Mouse (Mus musculus) retina, postnatal 7 days (tissue): ENCODE measurements around the gene Tll2.

Source experiments
- DNase-seq: peaks from one replicate; pipeline ENCODE4 v3.0.0-alpha.2; 2012; ENCODE audit warnings: low read depth, low spot score

Gene Tll2

DNA sequence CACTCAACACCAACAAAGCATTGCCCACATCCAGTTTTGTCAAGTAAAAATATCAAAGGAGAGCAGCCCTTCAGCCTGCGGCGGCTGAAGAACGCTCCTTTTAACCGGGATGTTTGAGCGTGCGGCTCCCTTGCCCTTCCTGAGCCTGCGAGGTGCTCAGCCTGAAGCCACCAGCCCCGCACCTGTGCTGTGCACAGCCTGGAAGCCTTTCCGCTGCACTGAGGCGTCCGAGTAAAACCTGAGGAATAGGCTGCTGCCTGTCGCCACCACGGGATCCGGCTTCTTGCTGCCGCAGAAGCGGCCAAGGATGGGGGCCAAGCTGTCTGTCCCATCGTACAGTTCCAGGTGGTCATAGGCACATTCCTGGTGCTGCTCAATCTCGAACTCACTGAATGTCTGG lies 118.1 kb downstream of the Tll2 start:
- no peak for DNase-seq

DNA sequence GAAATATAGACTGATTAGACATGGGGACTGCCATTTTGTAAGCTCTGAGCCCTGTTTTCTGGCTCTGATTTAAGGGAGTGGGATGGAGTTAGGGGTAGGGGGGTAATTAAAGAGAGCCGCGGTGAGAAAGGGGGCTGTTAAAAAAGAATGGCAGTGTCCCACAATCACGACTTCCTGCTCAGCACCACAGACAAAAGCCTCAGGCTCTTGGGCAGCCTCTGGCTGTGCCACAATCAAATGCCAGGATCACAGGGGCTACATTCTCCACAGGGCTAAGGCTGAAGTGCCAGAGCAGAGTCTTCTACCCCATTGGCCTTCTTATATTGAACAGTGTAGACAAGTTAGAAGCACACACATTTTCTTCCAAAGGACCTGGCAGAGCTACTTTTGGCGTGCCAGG lies 118.7 kb downstream of the Tll2 start:
- DNase-seq: no peak

DNA sequence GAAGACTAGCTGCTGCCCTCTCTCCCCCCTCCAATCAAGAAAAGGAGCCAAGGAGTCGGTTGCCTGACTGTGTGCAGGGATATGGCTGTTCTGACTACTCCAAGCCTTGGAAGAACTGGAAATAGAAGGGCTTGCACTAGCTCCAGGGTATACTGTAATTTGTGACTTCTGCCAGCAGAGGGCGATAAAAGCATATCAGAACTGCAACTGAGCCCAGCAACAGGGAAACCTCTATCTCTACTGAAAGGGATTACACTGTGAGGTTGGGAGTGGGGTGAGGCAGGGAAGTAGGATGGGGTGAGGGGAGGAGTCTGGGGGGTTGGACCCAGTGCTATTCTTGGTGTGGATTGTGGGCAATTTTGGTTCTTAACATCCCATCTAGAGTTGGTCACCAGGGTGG lies 119.9 kb downstream of the Tll2 start:
- DNase-seq: peak; percentile 77

DNA sequence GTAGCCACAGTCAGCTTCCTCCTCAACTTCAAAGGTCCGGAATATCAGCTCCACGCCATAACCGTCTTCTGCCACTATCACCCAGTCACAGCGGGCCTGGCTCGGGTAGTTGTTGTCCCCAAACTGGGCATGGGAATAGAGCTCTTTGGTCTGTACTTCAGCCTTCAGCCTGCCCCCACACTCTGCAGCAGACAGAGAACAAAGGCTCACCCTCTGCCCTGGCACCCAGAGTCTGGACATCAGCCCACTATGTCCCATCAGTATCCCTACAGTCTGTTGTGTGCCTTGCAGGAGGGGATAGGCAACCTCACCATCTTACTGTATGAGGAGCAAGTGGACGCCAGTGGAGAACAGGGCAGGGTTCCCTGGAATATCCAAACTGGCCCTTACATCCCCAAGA lies 120.3 kb downstream of the Tll2 start:
- DNase-seq: no peak

DNA sequence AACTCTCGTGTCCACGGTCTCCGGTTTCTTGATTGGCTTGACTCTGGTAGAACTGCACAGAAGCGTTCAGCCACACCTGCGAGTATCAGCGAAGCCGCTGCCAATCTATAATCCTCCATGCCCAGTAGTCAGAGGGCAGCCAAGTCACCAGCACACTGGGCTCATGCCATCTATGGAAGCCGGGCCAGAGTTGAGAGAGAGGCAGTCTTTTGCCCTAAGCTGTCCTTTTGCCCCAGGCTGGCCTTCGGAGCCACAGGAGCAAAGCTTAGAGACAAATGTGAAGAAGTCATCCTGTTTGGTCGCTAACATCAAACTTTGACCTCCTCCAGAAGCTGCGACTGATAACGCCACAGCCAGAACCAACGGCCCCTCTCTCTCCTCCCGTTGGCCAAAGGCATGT lies 123.0 kb downstream of the Tll2 start:
- no peak for DNase-seq

DNA sequence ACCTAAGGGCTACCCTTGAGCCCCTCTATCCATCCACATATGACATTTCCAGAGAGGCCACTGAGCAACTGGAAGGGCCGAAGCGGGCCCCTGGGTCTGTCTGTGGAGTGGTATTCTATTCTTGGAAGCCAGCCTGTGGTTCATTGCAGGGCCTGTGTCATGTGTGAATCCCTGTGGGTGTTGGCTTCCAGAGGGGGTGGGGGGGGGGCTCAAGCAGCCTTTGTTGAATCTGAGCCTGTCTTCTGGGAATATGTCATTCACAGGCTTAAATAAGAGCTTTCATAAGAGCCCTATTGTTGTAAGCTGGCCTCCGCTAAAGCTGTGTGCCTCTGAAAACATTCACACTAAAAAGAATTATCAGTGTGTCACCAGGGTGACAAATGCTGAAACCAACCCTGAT lies 125.0 kb downstream of the Tll2 start:
- no peak for DNase-seq

DNA sequence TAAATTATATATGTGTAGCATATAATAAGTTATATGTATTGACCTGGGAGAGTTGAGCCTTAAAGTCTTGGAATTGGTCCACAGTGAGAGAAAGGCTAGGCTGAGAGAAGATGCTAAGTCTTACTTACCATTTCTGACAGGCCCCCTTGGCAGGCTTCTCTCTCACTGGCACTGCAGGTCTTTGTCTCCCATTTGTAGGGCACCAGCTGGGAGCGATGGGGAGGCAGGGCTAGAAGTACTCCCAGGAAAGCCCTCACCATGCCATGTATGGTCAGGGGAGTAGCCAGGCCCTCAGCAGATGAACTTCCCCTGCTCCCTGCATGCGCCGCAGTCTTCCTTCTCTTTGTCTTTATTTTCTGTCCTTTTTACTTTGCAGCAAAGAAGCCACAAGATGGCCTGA lies 129.7 kb downstream of the Tll2 start, which contains the start of gene Opalin:
Gene Opalin, minus strand, starts transcription at position 208 of the 400 bp plus-strand sequence.
- DNase-seq: no peak

DNA sequence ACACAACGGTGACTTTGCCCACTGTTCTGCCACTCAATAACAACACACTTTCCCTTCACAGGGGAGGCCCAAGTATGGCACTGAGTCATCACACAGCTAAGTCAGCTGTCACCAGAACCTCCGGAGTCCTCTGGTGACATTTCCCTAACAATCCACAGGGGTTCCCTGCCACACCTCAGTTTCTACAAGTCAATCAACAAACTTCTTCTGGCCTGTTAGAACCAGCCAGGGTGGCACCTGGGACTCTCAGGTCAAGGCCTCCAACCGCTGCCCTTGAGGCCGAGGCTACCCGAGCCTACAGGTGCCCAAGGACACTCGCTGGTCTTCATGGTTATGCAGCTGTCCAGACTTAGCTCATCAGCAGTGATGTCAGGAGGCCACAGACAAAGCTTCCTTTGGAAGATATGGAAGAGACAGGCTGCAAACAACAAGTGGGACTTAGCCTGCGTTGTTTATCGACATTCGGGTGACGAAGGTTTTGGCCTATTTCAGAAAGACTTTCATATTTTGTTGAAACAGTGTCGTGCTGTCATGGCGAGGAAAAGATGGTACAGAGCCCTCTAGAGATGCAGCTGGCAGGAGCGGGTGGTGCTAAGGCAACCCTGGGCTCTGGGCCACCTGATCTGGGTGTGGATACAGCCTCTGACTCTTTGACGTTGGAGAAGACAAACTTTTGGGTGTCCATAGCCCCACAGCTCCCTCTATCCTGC lies 132.7 kb downstream of the Tll2 start:
- no peak for DNase-seq

DNA sequence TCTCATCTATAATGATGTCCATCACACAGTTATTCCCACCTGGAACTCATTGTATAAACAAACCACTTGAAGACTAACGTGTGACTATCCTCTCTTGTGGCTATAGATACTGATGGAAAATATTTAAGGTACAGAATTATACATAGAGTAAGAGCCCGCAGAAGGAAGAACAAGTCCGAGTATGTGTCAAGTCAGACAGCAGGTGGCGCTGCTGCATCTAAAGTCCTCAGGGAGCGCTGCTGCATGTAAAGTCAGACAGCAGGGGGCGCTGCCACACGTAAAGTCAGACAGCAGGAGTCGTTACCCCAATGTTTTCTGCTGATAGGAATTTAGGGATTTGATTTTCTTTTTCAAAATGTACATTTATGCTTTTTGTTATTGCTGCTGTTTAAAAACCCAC lies 135.1 kb downstream of the Tll2 start:
- peak; percentile 90 for DNase-seq

DNA sequence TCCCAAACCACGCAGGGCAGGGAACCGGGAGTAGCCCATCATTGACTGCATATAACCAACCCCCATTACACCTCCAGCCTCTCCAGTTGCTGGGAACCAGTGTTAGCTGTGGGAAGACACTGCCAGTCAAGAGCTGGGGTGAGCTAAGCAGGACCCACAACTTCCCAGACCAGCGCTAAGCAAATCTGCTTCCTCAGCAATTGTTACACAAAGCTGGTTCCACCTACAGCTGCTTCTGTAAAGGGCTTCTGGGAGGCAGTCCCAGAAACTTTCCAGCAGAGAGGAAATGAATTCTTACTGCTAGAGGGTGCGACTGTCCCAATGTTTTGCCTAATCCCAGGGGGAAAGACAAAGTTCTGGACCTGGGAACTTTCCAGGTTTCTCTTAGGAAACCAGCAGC lies 151.9 kb downstream of the Tll2 start:
- no peak for DNase-seq

DNA sequence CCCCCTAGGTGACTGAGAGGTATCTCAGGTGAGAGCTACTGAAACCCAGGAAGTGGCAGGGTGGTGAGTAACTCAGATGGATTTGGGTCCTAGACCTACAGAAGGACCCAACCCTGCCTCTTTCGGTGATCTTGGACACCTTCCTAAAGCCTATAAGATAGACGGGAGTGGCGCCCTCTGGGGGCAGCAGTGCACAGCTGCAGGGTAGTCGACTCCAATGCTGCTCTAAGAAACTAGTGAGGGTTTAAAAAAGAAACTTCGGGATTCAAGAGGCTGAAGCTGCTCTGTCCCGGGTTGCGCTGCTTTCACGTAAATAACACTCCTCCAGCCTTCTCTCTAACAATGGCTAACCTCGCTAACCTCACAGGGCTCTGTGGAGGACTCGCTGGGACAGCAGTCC lies 153.1 kb downstream of the Tll2 start:
- no peak for DNase-seq

DNA sequence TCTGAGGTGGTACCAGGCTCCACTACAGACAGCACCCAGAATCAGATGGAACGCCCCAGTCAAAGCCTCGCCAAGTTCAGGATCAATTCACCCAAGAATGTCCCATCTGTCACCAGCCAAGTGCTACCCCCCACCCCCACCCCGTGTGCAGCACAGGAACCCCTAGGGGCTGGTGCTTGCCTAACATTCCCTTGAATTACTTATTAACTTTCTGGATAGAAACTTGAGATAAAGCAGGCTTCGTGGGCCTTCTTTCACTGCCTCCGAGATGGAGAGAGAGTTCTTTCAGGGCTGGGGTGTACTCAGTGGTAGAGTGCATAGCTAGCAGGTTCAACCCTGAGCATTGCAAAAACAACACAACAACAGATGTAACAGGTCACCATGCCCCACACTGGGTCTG lies 154.4 kb downstream of the Tll2 start:
- no peak for DNase-seq

DNA sequence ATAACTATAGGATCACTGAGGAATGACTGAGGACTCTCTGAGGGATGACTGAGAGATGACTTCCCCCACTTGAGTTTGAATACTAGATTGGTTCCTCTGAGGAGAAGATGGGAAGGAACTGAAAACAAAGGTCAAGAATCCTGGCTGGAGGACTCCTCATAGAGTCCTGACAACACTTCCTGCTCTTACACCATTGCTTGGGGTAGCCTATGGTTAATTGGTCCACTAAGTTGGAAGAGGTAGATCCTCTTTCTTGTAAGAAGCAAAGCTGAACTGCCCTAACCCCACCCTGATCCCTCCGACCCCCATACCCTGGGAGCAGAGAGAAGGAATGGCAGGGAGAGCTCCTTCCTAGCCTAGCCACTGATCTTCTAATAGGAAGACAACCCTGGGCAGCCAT lies 154.9 kb downstream of the Tll2 start:
- DNase-seq: no peak

DNA sequence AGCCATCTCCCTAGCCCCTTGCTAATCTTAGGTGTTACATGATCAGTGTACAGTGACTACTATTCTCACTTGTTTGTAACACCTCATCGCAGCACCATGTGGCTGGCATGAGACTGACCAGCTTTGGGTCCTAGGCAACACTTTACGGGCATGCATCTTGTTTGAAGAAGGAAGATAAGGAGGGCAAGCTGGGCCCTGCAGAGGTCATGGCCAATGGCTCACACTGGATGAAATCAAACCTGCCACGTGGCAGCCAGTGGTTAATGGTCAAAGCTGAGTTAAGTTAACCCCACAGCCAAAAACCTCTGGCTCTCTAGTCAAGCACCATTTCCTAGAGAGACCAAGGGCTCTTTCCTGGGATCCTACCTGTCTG lies 158.5 kb downstream of the Tll2 start:
- no peak for DNase-seq

DNA sequence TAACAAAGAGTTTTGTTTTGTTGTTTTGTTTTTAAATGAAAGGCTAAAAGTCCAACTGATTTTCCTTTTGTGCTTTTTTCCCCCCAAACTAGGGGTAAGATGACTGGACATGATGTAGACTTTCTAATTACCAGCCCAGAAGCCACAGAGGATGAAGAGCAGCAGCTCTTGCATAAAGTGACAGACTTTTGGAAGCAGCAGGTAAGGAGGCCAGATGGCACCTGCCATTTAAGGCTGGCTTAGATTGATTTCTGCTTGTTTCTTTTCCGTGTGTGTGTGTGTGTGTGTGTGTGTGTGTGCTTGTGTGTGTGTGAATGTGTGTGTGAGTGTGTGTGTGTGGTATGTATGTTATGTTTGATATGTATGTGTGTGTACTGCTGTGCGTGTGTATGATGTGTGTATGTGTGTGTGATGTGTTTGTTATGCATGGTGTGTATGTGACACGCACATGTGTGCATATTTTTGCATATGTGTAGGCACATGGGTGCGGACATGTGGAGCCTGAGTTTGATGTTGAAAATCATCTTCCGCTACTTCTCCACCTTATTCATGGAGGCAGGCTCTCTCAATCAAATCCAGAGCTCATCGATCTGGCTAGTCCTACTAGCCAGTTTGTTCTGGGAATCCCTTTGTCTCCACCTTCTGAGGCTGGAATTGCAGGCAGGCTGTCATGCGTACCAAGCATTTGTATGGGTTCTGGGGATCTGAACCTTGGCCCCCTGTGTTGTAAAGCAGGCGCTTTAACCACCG lies 159.0 kb downstream of the Tll2 start:
- no peak for DNase-seq

DNA sequence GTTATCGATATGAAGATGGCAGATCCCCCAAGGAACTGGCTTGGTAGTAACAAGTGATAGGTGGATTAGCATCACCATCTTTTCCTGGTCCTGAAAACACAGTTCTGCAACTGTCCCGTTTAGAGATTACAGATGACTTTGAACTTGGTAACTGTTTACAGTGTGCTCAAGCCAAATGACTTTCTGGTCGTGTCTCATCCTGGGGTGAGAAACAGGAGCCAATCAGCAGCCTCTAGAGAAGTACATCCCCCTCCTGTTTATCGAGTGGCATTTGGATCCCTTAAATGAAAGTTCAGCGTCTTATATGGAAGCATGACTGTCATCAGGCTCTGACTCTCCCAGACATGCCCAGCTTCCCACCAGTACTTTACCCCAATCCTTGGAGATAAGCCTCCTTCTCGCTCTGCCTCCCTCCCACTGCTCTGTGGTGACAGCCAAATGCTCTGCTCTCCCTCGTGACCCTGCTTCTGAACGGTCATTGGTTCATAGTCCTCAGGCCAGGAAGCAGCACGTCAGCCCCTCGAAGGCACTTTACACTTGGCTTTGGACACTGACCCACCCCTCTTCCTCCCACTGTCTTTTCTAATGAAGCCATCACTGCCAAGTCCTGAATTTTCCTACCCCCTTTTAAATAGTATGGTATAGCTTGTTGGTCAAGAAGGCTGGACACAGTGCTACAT lies 161.4 kb downstream of the Tll2 start:
- DNase-seq: no peak

DNA sequence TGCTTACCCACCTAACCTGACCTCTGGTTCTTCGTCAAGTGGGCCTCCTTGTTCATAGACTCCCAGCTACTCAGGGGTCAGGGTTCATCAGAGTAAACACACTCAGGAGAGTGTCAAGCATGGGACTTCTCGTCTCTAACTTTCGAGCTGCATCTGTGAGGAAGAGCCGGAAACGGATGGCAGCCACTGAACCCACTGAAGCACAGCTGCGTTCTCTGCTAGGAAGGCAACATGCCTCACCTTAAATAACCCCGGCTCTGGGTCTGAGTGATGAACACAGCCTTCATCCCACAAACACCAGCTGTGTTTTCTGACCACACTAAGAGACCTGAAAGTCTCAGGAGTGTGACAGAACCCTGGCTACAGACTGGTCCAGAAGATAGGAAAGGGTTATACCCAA lies 167.5 kb downstream of the Tll2 start:
- DNase-seq: no peak

DNA sequence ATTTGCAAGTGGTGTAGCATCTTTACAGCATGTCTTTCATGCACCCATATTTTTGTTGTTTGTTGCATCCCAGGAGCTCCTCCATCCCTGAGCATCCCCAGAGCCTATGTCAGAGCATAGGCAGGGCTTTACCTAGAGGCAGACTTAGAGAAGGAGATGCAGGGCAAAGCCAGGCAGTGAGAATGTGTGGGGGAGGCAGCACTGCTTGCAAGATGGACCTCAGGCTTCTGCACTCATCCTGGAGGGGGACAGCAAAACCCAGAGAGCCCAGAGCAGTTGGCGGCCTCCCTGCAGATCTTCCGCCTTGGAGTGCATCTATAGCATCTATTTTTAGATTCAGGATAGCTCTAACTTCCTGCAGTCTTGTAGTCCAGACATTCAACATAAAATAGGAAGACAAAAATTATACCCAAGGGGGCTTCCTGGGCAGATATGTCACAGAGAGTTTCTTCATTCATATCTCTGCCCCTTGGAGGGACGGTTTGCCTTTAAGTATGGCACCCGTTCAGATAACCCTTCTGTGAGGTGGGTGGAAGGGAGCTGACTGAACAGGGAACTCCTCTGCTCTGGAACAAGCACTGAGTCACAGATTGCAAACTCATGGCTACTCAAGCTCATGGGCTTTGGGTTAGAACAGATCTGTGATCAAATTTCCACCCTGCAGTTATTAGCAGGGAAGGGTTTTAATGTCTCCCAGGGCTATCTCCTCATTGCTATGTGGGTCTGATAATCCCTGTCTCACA lies 170.7 kb downstream of the Tll2 start:
- DNase-seq: no peak
